Mouse (Mus musculus) spleen, postnatal 14 days (tissue): ENCODE results near the gene Zbp1.
A peak's percentile ranks its signal among the peaks of the same experiment; 100 is the strongest.

Source experiments
- DNase-seq, 2 experiments: peaks; one replicate each; pipeline ENCODE4 v3.0.0; 2021 to 2022; ENCODE audit warnings: low spot score in 2 of 2

Zbp1 gene

GRCm38 (mm10) chr2:173179046-173179445 is 39.7 kb downstream of the Zbp1 start:
- no peak for DNase-seq

GRCm38 (mm10) chr2:173177951-173178350 is 40.8 kb downstream of the Zbp1 start:
- DNase-seq: no peak

DNA sequence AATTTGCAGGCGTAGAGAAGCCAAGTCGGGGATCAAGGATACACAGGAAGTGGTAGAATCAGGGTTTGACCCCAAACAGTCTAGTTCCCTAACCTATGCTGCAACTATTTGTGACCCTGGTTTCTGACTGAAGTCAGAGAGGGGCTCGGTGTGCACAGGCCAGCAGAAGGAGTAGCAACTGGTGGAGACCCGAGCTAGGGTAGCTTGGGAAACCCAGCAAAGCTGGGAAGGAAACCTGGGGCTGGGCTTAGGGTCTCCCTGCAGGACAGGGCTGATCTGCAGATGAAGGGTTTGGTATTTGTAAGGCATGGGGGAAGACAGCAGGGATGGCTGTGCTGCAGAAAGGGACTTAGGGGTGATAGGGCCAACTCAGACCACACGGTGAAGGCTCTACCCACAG is 41.2 kb downstream of the Zbp1 start:
- DNase-seq: no peak

DNA sequence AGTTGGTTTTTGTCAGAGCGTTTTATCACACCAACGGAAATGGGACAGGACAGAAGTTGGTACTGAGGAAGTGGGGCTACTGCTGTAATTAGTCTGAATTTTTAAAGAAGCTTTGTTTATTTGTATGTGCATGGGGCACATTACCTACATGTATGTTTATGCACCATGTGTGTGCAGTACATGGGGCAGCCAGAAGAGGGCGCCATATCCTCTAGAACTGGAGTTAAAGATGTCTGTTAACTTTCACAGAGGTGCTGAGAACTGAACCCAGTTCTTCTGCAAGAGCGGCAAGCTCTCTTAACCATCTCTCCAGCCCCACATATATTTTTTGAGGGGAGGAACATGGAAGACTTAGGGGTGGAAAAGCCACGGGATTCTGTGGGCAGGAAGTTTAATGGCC is 43.0 kb downstream of the Zbp1 start:
- DNase-seq: no peak

GRCm38 (mm10) chr2:173174569-173174968 is 44.2 kb downstream of the Zbp1 start:
- DNase-seq: no peak

GRCm38 (mm10) chr2:173173521-173174511 is 44.9 kb downstream of the Zbp1 start:
- DNase-seq: peak in 1 of 2 experiments; percentile 5

DNA sequence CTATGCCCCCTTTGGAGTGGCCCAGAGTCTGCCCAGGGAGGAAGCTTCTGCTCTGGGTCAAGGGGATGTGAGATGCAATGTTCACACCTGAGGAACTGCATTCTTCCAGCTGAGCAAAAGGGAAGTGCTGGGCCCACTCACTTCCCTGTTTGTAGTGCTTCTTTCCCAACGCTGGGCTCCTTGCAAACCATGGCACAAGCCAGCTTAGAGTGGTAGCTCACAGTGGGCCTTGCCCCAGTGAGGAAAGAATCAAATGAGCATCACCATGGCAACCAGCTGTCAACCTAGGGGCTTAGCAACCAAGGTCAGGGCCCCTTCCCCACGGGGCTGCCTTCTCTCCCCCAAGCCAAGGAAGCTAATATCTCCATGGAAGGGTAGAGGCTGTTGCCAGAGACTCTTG is 45.7 kb downstream of the Zbp1 start:
- DNase-seq: peak in 1 of 2 experiments; percentile 6

DNA sequence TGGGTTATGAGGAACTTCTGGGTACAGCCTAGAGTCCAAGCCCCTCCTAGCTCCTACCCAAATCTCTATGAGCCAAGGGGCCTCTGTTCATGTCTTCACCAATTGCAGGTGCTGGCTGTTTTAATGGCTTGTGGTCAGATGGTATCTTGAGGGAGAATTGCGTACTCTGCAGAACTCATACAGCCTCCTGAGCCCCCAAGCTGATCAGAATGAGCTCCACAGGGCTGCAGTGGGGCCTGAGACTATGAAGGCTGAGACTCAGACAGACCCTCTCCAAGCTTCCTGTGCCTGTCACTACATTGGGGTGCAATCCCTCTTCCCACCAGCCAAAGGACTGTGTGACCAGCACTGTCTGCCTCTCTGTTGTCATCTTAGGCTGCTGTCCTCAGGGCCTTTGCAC is 46.3 kb downstream of the Zbp1 start:
- no peak for DNase-seq

- DNase-seq: peak in 1 of 2 experiments; percentile 5
Observed at GRCm38 (mm10) chr2:173171956-173172355, 46.8 kb downstream of the Zbp1 start.

- no peak for DNase-seq
Observed at GRCm38 (mm10) chr2:173171470-173171869, 47.3 kb downstream of the Zbp1 start.

DNA sequence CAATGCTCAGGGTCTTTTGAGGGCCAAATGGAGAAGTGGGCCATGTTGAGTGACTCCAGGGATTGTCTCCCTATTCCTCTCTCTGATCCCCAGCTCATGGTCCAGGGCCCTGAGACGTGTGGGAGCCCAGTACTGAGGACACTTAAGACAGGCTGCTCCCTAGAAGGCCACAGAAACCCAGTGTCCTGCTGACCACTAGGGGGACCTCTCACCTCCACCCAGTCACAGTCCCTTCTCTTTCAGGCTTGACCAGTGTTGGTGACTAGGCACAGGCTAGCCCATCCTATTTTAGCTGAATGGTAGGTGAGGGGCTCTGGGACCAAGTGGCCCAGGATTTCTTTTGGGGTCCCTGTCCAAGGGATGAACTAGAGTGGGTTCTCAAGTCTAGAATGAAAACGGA is 48.0 kb downstream of the Zbp1 start:
- no peak for DNase-seq

- no peak for DNase-seq
Observed at GRCm38 (mm10) chr2:173170081-173170480, 48.6 kb downstream of the Zbp1 start.

DNA sequence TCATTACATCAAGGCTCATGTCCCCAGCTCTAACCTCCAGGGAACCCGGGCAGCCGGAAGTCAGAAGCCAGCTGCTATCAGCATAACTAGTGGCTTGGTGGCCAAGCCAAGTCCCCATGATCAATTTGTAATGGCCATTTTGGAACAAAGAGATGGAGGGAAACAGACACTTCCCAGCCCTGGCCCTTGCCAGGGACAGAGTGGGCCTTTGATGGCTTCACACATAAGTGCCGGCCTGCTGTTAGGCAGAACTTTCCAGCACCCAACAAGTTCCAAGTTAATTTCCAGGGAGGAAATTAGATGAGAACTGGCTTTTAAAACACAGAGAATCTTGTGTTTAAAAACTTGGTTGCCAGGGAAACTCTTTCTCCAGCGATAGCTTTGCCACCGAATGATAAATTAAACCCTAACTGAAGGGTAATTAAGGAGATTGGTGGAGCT is 50.3 kb downstream of the Zbp1 start:
- DNase-seq: no peak

DNA sequence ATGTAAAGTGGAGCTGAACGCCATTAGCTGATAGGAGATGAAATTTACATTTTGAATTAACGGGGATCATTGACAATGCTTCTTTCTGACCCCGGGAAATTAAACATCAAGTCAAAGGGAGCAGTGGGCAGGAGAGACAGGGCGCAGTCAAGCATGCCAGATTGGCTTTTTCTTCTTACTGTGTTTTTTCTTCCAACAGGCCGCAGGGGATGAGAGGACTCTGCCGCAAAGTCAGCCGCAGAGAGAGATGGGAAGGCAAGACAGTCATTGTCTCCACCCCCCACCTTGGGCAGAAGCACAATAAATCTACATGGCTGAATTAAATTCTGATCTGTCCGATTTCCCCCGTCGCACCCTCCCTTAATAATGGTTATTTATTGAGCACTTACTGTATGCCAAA is 53.4 kb downstream of the Zbp1 start:
- no peak for DNase-seq

DNA sequence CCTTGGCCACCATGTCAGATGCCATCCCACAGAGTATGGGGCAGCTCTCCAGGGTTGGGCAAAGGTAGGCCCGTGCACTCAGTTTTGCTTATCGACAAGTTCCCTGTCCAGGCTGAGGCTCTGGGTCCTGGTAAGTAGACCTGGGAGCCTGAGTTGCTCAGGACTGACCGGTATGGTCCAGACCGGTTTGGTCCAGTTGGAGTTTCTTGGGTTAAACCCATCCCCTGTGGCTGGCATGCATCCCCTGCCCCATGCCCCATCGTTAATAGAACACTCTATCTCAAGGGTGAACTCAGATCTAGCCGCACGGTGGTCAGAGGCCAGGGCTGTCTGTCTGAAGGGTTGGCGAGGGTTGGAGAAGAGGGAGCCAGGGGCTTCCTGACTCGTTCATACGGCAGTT is 53.8 kb downstream of the Zbp1 start:
- no peak for DNase-seq

GRCm38 (mm10) chr2:173164358-173164757 is 54.4 kb downstream of the Zbp1 start:
- no peak for DNase-seq

DNA sequence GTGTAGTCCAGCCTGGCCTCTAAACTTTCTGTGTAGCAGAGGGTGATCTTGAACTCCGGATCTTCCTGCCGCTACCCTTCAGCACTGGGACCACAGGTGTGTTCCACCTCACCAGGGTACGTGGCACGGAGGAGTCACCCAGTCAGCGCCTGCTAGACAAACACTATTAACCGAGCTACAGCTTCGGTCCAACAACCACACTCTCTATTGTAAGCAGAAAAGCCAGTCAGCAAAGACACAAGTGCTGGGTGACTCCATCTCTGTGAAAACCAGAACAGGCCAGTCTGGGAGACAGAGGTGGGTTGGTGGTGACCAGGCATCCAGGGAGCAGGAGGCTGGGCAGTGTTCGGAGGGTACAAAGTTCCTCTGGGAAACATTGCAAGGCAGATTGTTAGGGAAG is 55.3 kb downstream of the Zbp1 start:
- no peak for DNase-seq

DNA sequence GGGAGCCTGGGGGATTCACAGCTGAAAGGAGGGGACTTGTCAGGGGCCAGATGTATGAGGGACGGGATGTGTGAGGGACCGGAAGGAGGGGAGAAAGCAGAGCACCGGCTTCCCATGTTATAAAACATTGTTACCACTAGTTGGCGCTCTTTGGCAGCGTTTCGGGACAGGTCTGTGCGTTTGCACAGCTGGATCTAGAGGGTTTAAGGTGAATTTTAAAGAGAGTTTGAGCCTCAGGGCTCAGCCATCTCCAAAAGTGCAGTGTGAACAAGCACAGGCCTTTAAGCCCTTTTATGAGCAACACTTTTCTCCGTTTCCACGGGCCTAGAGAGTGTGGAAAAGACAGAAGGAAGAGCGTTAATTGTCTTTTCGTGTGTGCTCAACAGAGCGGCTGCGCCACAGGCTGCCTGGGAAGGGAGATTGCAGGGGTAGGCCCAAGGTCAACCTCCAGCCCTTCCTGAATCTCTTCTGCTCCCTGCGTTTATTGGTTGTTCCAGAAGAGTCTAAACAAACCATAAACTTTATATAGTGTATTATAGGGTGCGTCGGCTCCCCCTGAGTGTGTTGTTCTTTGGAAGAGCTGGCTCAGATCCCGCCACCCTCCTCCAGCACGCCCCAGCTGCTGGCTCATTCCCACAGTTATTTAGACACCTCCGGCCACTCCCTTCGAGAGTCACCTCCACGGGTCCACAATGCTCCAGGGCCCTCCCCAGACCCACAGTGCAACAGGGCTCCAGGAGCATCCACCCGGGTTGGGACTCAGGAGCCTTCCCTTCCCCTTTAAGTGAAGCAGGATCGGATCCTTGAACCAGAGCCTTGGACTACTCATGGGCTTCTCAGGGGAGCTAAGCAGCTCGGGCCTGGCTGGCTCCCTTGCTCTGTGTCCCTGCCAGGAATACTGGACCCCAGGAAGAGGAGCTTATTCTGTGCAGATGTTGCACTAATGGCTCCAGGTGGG is 59.1 kb downstream of the Zbp1 start:
- DNase-seq: peak in 1 of 2 experiments; percentile 41

GRCm38 (mm10) chr2:173158390-173159055 is 60.2 kb downstream of the Zbp1 start:
- no peak for DNase-seq

- DNase-seq: no peak
Observed at GRCm38 (mm10) chr2:173157871-173158270, 60.9 kb downstream of the Zbp1 start.

DNA sequence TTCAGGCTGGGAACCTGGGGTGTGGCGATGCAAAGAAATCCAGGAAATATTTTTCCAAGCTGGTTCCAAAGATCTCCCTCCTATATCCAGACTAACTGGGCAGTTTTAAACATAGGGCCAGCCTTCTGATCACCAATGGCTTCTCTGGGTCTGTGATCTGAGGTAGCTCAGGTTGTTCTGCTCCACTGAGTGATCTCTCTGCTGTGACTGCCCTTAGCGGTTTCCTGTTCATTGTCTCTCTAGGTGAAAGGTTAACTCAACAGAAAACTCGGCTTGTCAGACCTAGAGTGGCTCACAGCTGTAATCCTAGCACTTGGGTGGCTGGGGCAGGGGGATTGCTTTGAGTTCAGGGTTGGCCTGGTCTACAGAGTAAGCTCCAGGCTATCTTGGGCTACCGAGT is 61.3 kb downstream of the Zbp1 start:
- DNase-seq: no peak

DNA sequence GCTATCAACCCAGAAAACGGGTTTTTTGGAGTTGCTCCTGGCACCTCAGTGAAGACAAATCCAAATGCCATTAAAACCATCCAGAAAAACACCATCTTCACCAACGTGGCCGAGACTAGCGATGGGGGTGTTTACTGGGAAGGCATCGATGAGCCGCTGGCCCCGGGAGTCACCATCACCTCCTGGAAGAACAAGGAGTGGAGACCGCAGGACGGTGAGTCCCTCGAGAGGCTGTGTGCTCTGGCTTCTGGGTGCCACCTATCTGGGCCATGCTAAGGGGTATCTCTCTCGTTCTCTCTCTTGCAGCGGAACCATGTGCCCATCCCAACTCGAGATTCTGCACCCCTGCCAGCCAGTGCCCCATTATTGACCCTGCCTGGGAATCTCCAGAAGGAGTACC is 61.8 kb downstream of the Zbp1 start:
- no peak for DNase-seq
